Mouse (Mus musculus) kidney, adult 8-10 months (tissue): Measurements from ENCODE around the gene Tdpoz2.
"Not testable (repeated sequence)": the region's sequence is repeated elsewhere in the genome, so short reads cannot be mapped to it uniquely, and the experiment has no call there.

ENCODE experiments used
- DNase-seq, 2 experiments: peaks; one replicate each; pipeline ENCODE4 v3.0.0; 2022

Tdpoz2 gene

DNA sequence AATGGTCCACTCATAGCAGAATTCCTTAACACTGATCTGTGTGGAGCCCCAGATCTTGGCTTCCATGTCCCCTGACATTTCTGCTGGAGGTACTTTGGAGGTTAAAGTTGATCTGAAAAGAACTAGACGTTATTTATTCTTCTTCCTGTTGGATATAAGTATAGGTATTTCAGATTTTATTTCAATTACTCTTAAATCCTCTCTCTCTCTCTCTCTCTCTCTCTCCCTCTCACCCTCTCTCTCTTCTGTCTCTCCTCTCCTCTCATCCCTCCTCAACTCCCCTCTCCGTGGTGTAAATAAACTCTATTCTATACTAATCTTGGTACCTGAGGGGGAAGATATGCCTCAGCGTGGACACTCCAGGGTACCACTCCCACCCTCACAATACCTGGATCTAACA lies at the start of gene Tdpoz2:
Tdpoz2 (minus strand) TSS at position 101 of the 400 bp plus-strand sequence.
- DNase-seq: no peak

- DNase-seq: not testable (repeated sequence)
Measured at GRCm38 (mm10) chr3:93692970-93693369, 40.5 kb upstream of the Tdpoz2 start, which contains the start of gene Gm37596. Gene Gm37596, minus strand, starts transcription at chr3:93693070.

GRCm38 (mm10) chr3:93676210-93676609 lies 23.7 kb upstream of the Tdpoz2 start, which contains the start of gene Tdpoz1:
Gene Tdpoz1, minus strand, starts transcription at chr3:93676310.
- not testable (repeated sequence) for DNase-seq

GRCm38 (mm10) chr3:93670805-93671503 lies 18.5 kb upstream of the Tdpoz2 start:
- not testable (repeated sequence) for DNase-seq

DNA sequence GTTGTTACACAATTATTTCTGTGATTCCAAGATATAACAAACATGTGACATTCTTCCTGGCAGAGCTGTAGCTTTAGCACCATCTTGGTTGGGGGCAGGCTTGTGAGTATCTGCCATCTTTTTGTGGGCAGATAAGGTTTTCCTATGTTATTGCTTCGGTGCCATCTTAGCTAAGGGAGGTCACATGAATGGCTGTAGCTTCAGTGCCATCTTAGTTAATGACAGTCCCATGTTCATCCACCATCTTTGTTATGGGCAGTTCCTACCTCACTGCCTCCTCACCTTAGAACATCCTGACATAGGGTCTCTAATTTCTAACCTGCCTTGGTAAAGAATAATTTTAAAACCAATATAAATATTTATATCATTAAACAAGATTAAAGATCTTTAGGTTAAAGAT lies 1.8 kb upstream of the Tdpoz2 start:
- no peak for DNase-seq

- not testable (repeated sequence) for DNase-seq
Measured at GRCm38 (mm10) chr3:93630917-93631714, 21.4 kb downstream of the Tdpoz2 start.

- DNase-seq: not testable (repeated sequence)
Measured at GRCm38 (mm10) chr3:93608970-93609369, 43.5 kb downstream of the Tdpoz2 start.

GRCm38 (mm10) chr3:93601903-93602302 lies 50.6 kb downstream of the Tdpoz2 start:
- DNase-seq: peak in 1 of 2 experiments; percentile 47
